Comparison of ENCODE assay signal across 25 mouse cellular contexts in the genomic region with DNA sequence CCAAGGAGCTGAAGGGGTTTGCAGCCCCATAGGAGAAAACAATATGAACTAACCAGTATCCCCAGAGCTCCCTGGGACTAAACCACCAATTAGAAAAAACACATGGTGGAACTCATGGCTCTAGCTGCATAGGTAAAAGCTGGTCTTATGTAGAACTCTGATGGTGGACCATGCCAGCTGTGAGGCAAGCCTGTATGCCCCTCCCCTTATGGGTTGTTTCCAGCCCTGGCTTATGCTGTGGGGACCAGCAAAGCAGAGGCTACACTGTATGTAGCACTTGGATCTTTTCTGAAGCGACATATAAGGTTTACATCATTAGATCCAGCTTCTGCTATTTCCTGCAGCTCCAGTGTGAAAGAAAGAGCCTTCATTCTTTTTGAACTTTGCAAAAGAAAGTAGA. TPM values are rescaled to one million over a fixed set of nuclear protein-coding genes. Genes with fewer than 3 reads are reported as not detected.
DNase-seq lines count a peak whose midpoint lies in the region; ATAC-seq and TF ChIP-seq lines count a peak whose summit lies in the region.
"Had no signal": no experiment of that assay in that cellular context is flagged by ENCODE, and none has a peak within 500 bp of the region (broad histone marks: within the 10 kb centered on the region; RNA-seq: fewer than 3 reads in every experiment).

No protein-coding gene starts in this region.

- 68% methylated on average over 1 of the region's 1 CpGs for WGBS in lung, postnatal 0 days

- no peak overlapping the region for H3K4me2 ChIP-seq in lung, postnatal 0 days (replicated peaks; ENCODE audit: low read depth, low read length)
- H3K4me2 ChIP-seq: heart, embryonic 11.5 days; neural tube, embryonic 13.5 days had no signal

- H3K4me3 ChIP-seq in lung, postnatal 0 days (ENCODE audit: low read depth, low read length) = no peak overlapping the region
- H3K4me3 ChIP-seq: midbrain, embryonic 10.5 days; myocyte; neural tube, embryonic 13.5 days had no signal

- no peaks in the 10 kb centered on the region for H3K27me3 ChIP-seq in lung, postnatal 0 days (replicated peaks; ENCODE audit: insufficient read depth, low read length)
- H3K27me3 ChIP-seq: neural tube, embryonic 13.5 days had no signal

- no peak overlapping the region for H3K9ac ChIP-seq in lung, postnatal 0 days (replicated peaks; ENCODE audit: low read depth)
- H3K9ac ChIP-seq: neural tube, embryonic 13.5 days had no signal

- no peaks in the 10 kb centered on the region for H3K9me3 ChIP-seq in lung, postnatal 0 days (ENCODE audit: low read length)
- H3K9me3 ChIP-seq: midbrain, embryonic 10.5 days; neural tube, embryonic 13.5 days had no signal

- TF ChIP-seq EP300 in lung, postnatal 0 days (IDR thresholded peaks at IDR 0.05) = no peak

- no peak for TF ChIP-seq CTCF in lung, postnatal 0 days (IDR thresholded peaks at IDR 0.05)

- no peak for ATAC-seq in lung, postnatal 0 days
- ATAC-seq: forebrain, embryonic 14.5 days; hindbrain, postnatal 0 days; intestine, embryonic 16.5 days; midbrain, embryonic 16.5 days had no signal

- no peaks in the 10 kb centered on the region for H3K4me1 ChIP-seq in lung, postnatal 0 days (ENCODE audit: insufficient read depth, low read depth, low read length)
- H3K4me1 ChIP-seq: midbrain, embryonic 10.5 days; neural tube, embryonic 13.5 days had no signal

- H3K36me3 ChIP-seq in lung, postnatal 0 days (ENCODE audit: insufficient read depth, low read length) = no peaks in the 10 kb centered on the region; the same call in none of the 2 replicates

- peak; percentile 61 for DNase-seq in adrenal gland, postnatal 10 days
- DNase-seq in adrenal gland, adult (ENCODE audit: inconsistent age in 2 of 2, low spot score in 1 of 2) = no peak
- peak; percentile 15 for DNase-seq in left cerebral cortex, postnatal 4 days
- DNase-seq in left cerebral cortex, postnatal 14 days (ENCODE audit: low spot score in 2 of 2) = no peak
- DNase-seq in lung, postnatal 36 days = peak; percentile 36
- no peak for DNase-seq in lung, postnatal 0 days (ENCODE audit: low spot score)
- no peak for DNase-seq in c-Kit-positive CD71-positive TER-119-positive erythroid progenitor cells, embryonic 14.5 days (ENCODE audit: low spot score)
- DNase-seq in thymus, postnatal 10 days (ENCODE audit: low spot score in 2 of 2) = no peak
- DNase-seq: cerebellum, adult 2 months; cerebellum, postnatal 25 days; gastrocnemius, postnatal 14 days; heart, adult 11 months; kidney, postnatal 36 days; retina, postnatal 1 day; right cerebral cortex, postnatal 25 days; spleen, adult 18-20 months; thymus, postnatal 25 days had no signal

- intact Hi-C loops in left cerebral cortex, postnatal 4 days (cut with DNase I) = no loop called here
- intact Hi-C loops in left cerebral cortex, postnatal 14 days (cut with DNase I) = no loop called here

- H3K27ac ChIP-seq in lung, postnatal 0 days (ENCODE audit: low read length) = no peak overlapping the region
- H3K27ac ChIP-seq: hindbrain, postnatal 0 days; midbrain, embryonic 10.5 days; neural tube, embryonic 13.5 days had no signal

RNA-seq across cellular contexts. Expression of a gene that starts 20.6 kb away (rescaled TPM):
- total RNA-seq in adrenal gland, postnatal 10 days (2021) = 10 to 100 TPM; 56.5 to 58.9 TPM
- total RNA-seq in left cerebral cortex, postnatal 4 days (2021) = 100 to 1,000 TPM; 110 to 115 TPM
- 100 to 1,000 TPM; 138 to 142 TPM for total RNA-seq in left cerebral cortex, postnatal 14 days (2021)
- polyA plus RNA-seq in lung, postnatal 0 days (2015; fragmentation: Nextera tagmentation; extraction: Ambion mirVana) = 27.3 and 28.3 TPM in 2 replicates

RNA-seq across cellular contexts. Expression of a gene that starts 50.7 kb away (rescaled TPM):
- total RNA-seq in adrenal gland, postnatal 10 days (2021) = under 1 TPM; 0.33 to 0.97 TPM
- 10 to 100 TPM; 20.0 to 20.1 TPM for total RNA-seq in left cerebral cortex, postnatal 4 days (2021)
- 10 to 100 TPM; 61.7 to 63.2 TPM for total RNA-seq in left cerebral cortex, postnatal 14 days (2021)
- 2.3 and 2.5 TPM in 2 replicates for polyA plus RNA-seq in lung, postnatal 0 days (2015; fragmentation: Nextera tagmentation; extraction: Ambion mirVana)

RNA-seq across cellular contexts. Expression of a gene that starts 57.9 kb away (rescaled TPM):
- 10 to 100 TPM; 28.0 to 32.8 TPM for total RNA-seq in adrenal gland, postnatal 10 days (2021)
- 10 to 100 TPM; 37.8 to 42.0 TPM for total RNA-seq in left cerebral cortex, postnatal 4 days (2021)
- 10 to 100 TPM; 60.9 to 70.2 TPM for total RNA-seq in left cerebral cortex, postnatal 14 days (2021)
- polyA plus RNA-seq in lung, postnatal 0 days (2015; fragmentation: Nextera tagmentation; extraction: Ambion mirVana) = 31.2 and 33.3 TPM in 2 replicates

RNA-seq across cellular contexts. Expression of a gene that starts 59.3 kb away (rescaled TPM):
- 1 to 10 TPM; 2.4 to 3.4 TPM for total RNA-seq in adrenal gland, postnatal 10 days (2021)
- total RNA-seq in left cerebral cortex, postnatal 4 days (2021) = 1 to 10 TPM; 3.2 to 4.8 TPM
- total RNA-seq in left cerebral cortex, postnatal 14 days (2021) = 10 to 100 TPM; 35.5 to 38.2 TPM
- polyA plus RNA-seq in lung, postnatal 0 days (2015; fragmentation: Nextera tagmentation; extraction: Ambion mirVana) = 0.06 and 0.12 TPM in 2 replicates

Comparison
In these comparisons a context has a peak if more than half of its experiments do, and no peak if none do; other contexts are left out.
1. DNase-seq: peak in adrenal gland, postnatal 10 days (single experiment), left cerebral cortex, postnatal 4 days (single experiment) and lung, postnatal 36 days (single experiment); none in adrenal gland, adult (0 of 2), left cerebral cortex, postnatal 14 days (0 of 2), lung, postnatal 0 days (single experiment), c-Kit-positive CD71-positive TER-119-positive erythroid progenitor cells, embryonic 14.5 days (single experiment) and thymus, postnatal 10 days (0 of 2).
2. RNA of a gene that starts 50.7 kb away (total RNA-seq): 61.7 to 63.2 TPM in left cerebral cortex, postnatal 14 days and 20.0 to 20.1 TPM in left cerebral cortex, postnatal 4 days; 0.33 to 0.97 TPM in adrenal gland, postnatal 10 days; every median in the first group is over 10 times any median in the second.